Mouse (Mus musculus): Measurements from ENCODE around the gene Syt8. TPM values are rescaled to one million over a fixed set of nuclear protein-coding genes. Genes with fewer than 3 reads are reported as not detected.

The Syt8 gene
- polyA plus RNA-seq, 1 experiment from 2014 or later, result 0.66 TPM

GRCm38 (mm10) chr7:142470171-142470691 is 35.6 kb downstream of the Syt8 start:
- H3K36me3 ChIP-seq, result no peaks in the 10 kb centered on the region
- H3K4me1 ChIP-seq, result peaks cover 58% of the 10 kb centered on the region
- ATAC-seq (ENCODE audit: insufficient number of reproducible peaks, insufficient read depth, low FRiP score, low TSS enrichment, low read depth), result no peak
- H3K4me3 ChIP-seq, result no peak overlapping the region
- no peak overlapping the region for H3K4me2 ChIP-seq
- WGBS, result 78% methylated on average over 7 of the region's 7 CpGs
- H3K9ac ChIP-seq, result no peak overlapping the region
- H3K9me3 ChIP-seq, result no peaks in the 10 kb centered on the region
- H3K27ac ChIP-seq, result peak overlapping the region; percentile 84
- H3K27me3 ChIP-seq, result no peaks in the 10 kb centered on the region

GRCm38 (mm10) chr7:142470808-142471413 is 36.3 kb downstream of the Syt8 start:
- H3K27me3 ChIP-seq, result no peaks in the 10 kb centered on the region
- no peaks in the 10 kb centered on the region for H3K9me3 ChIP-seq
- peak overlapping the region; percentile 84 for H3K27ac ChIP-seq
- no peaks in the 10 kb centered on the region for H3K36me3 ChIP-seq
- H3K4me1 ChIP-seq, result peaks cover 58% of the 10 kb centered on the region
- peak; percentile 72; the same call in 1 of the 2 replicates for ATAC-seq (ENCODE audit: insufficient number of reproducible peaks, insufficient read depth, low FRiP score, low TSS enrichment, low read depth)
- no peak overlapping the region; the same call in 1 of the 2 replicates for H3K4me2 ChIP-seq
- H3K9ac ChIP-seq, result peak overlapping the region; percentile 61; the same call in 1 of the 2 replicates
- 23% methylated on average over 4 of the region's 4 CpGs for WGBS
- no peak overlapping the region for H3K4me3 ChIP-seq

GRCm38 (mm10) chr7:142471414-142471861 is 36.8 kb downstream of the Syt8 start:
- no peaks in the 10 kb centered on the region for H3K36me3 ChIP-seq
- peak overlapping the region; percentile 61 for H3K9ac ChIP-seq
- H3K4me1 ChIP-seq, result peaks cover 58% of the 10 kb centered on the region
- no peak for ATAC-seq (ENCODE audit: insufficient number of reproducible peaks, insufficient read depth, low FRiP score, low TSS enrichment, low read depth)
- no peak overlapping the region for H3K4me3 ChIP-seq
- no peaks in the 10 kb centered on the region for H3K9me3 ChIP-seq
- H3K4me2 ChIP-seq, result peak overlapping the region; percentile 31
- no peaks in the 10 kb centered on the region for H3K27me3 ChIP-seq
- peak overlapping the region; percentile 84 for H3K27ac ChIP-seq
- WGBS, result 39% methylated on average over 6 of the region's 6 CpGs

DNA sequence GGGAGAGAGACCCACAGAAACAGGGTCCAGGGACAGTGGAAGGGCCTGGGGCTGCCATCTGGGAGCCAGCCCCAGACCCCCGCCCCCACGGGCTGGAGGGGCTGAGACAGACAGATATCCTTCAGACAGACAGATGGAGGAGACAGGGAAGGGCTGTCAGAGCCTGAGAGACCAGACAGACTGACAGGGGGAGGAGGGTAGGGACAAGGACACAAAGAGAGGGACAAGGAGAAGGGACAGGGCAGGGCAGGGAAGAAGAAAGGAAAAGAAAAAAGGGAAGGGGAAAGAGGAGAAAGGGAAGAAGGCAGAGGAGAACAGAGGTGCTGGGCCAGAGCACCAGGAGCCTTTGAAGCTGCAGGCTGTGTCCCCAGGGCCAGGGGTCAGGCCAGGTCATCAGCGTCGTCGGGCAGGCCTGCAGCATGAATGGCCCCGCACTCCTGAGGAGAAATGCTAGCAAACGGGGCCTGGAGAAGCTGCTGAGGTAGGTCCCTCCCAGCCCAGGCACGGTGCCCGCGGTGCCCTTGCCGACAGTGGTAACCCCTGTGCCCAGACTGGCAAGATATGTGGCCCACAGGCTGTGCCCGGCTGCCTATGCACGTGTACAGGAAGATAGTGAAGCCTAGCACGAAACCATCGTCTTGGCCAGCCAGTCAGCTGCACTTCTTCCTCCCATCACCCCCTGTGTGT is 37.4 kb downstream of the Syt8 start:
- Histone ChIP-seq H3K9ac (peak overlapping the region; percentile 61), H3K27me3 (no peaks in the 10 kb centered on the region), H3K4me3 (no peak overlapping the region), H3K36me3 (no peaks in the 10 kb centered on the region; the same call in 1 of the 2 replicates), H3K27ac (peak overlapping the region; percentile 84), H3K4me1 (peaks cover 58% of the 10 kb centered on the region), H3K4me2 (peak overlapping the region; percentile 31), H3K9me3 (no peaks in the 10 kb centered on the region)
- ATAC-seq (ENCODE audit: insufficient number of reproducible peaks, insufficient read depth, low FRiP score, low TSS enrichment, low read depth), result no peak
- 42% methylated on average over 15 of the region's 15 CpGs for WGBS

DNA sequence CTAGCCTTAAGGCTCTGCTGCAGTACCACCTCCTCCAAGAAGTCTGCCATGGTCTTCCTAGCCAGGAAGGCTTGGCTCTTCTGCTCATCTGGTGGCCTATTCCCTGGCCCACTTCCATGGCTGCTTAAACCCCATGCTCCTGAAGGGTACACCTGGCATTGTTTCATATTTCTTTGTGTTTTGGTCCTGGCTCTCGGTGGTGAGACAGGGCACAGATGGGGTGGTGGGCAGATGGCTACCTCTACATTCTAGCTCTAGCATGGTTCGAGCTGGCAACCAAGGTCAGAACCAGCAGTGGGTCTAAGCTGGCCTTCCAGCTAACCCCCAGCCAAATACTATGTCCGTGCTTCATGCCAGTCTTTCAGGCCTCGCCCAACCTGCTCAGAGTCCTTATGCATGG is 38.3 kb downstream of the Syt8 start:
- peaks cover 58% of the 10 kb centered on the region for H3K4me1 ChIP-seq
- no peaks in the 10 kb centered on the region; the same call in 1 of the 2 replicates for H3K36me3 ChIP-seq
- peak overlapping the region; percentile 31; the same call in 1 of the 2 replicates for H3K4me2 ChIP-seq
- no peak for ATAC-seq (ENCODE audit: insufficient number of reproducible peaks, insufficient read depth, low FRiP score, low TSS enrichment, low read depth)
- H3K4me3 ChIP-seq, result no peak overlapping the region
- H3K9me3 ChIP-seq, result no peaks in the 10 kb centered on the region
- no peaks in the 10 kb centered on the region for H3K27me3 ChIP-seq
- WGBS, result 96% methylated on average over 4 of the region's 4 CpGs
- H3K9ac ChIP-seq, result 0 out of 2 replicates have a peak overlapping the region, but pooled peaks have one; percentile 6
- peak overlapping the region; percentile 84; the same call in 1 of the 2 replicates for H3K27ac ChIP-seq

DNA sequence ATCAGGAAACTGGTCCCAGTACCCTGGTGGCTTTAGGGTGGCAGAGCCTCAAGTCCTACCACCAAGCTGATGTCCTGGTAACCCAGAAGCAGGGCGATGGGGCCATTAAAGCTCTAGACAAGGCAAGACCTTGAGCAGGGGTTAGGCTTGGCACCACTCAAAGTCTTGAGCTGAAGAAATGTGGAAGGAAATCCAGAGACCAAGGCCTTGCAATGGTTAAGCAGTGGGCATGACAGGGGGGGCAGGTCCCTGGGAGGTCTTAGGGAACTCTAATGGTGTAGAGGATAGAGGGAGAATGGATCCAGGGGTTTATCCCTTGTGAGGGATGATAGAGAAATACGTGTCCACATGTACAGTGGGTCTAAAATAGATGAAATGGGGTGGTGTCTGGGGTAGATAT is 38.8 kb downstream of the Syt8 start:
- Histone ChIP-seq H3K9ac (no peak overlapping the region), H3K9me3 (no peaks in the 10 kb centered on the region), H3K27ac (peak overlapping the region; percentile 28; the same call in 1 of the 2 replicates), H3K36me3 (no peaks in the 10 kb centered on the region; the same call in 1 of the 2 replicates), H3K4me3 (no peak overlapping the region), H3K27me3 (no peaks in the 10 kb centered on the region), H3K4me1 (peaks cover 58% of the 10 kb centered on the region), H3K4me2 (peak overlapping the region; percentile 31; the same call in 1 of the 2 replicates)
- WGBS, result 81% methylated on average over 2 of the region's 2 CpGs
- no peak for ATAC-seq (ENCODE audit: insufficient number of reproducible peaks, insufficient read depth, low FRiP score, low TSS enrichment, low read depth)

DNA sequence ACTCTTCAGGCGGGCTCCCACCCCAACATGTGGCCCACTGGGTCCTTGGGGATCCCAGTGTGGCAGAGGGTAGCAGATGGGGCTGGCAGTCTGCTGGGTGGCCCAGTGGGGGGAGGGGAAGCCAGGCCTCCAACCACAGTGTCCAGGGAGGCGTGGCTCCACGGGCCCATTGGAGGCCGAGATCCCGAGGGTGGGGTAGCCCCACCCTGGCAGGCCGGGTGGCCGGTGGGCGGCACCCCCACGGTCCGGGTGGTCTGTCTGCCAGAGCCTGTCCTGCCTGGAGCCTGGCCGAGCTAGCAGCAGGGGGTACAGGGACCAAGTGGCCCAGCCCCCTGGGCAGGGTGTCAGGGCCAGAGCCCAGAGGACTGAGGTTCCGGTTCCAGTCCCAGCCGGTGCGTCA is 40.1 kb downstream of the Syt8 start:
- Histone ChIP-seq H3K9me3 (no peaks in the 10 kb centered on the region), H3K27ac (no peak overlapping the region), H3K4me3 (no peak overlapping the region)

DNA sequence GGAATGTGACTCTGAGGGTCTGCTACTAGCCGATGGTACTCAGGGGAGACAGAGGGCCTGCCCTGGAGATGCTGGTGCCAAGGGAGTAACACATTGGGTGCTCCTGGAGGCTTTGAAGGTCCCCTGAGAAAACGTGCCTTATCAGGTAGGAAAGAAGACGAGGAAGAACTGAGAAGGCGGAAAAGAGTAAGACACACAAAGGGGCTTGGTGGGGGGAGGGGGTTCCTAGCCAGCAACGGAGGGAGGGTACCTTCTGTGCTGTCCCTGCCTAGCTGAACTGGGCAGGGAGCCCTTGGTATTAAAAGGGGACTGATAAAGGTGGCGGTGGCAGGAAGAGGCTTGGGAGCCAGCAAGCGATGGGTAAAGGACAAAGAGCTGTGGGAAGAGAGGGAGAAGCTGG is 41.0 kb downstream of the Syt8 start:
- Histone ChIP-seq H3K27ac (peak overlapping the region; percentile 40; the same call in 1 of the 2 replicates), H3K4me2 (no peak overlapping the region), H3K4me3 (no peak overlapping the region), H3K9ac (no peak overlapping the region), H3K27me3 (no peaks in the 10 kb centered on the region), H3K4me1 (peaks cover 52% of the 10 kb centered on the region), H3K36me3 (no peaks in the 10 kb centered on the region; the same call in 1 of the 2 replicates), H3K9me3 (no peaks in the 10 kb centered on the region)
- ATAC-seq (ENCODE audit: insufficient number of reproducible peaks, insufficient read depth, low FRiP score, low TSS enrichment, low read depth), result no peak
- WGBS, result 68% methylated on average over 7 of the region's 7 CpGs

More for the DNA sequence above, 40.1 kb downstream of the Syt8 start:
- H3K4me2 ChIP-seq, result no peak overlapping the region
- peak overlapping the region; percentile 11; the same call in 1 of the 2 replicates for H3K9ac ChIP-seq
- H3K4me1 ChIP-seq, result peaks cover 53% of the 10 kb centered on the region
- no peaks in the 10 kb centered on the region for H3K27me3 ChIP-seq
- H3K36me3 ChIP-seq, result no peaks in the 10 kb centered on the region; the same call in 1 of the 2 replicates
- 89% methylated on average over 14 of the region's 14 CpGs for WGBS
- no peak for ATAC-seq (ENCODE audit: insufficient number of reproducible peaks, insufficient read depth, low FRiP score, low TSS enrichment, low read depth)

DNA sequence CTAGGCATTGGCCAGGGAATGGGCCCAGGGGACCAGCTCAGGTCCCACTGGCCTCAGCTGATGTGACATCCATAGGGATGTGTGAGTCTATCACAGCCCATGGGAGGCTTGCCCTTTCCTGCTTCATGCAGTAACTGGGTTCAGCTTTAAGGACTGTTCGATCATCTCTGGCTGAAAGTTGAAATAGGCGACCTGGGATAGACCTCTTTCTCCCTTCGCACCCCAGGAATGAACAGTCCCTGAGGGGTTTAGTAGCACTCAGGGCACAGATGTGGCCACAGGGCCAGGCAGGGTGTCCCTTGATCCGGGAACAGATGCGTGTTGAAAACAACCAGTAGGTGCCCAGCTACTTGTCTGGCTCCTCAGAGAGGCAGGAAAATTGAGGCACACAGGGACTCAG is 41.6 kb downstream of the Syt8 start:
- H3K4me2 ChIP-seq, result no peak overlapping the region
- peaks cover 52% of the 10 kb centered on the region for H3K4me1 ChIP-seq
- WGBS, result 79% methylated on average over 5 of the region's 5 CpGs
- no peak for ATAC-seq (ENCODE audit: insufficient number of reproducible peaks, insufficient read depth, low FRiP score, low TSS enrichment, low read depth)
- H3K9ac ChIP-seq, result no peak overlapping the region
- no peaks in the 10 kb centered on the region; the same call in 1 of the 2 replicates for H3K36me3 ChIP-seq
- no peaks in the 10 kb centered on the region for H3K27me3 ChIP-seq
- H3K4me3 ChIP-seq, result no peak overlapping the region
- H3K9me3 ChIP-seq, result no peaks in the 10 kb centered on the region
- H3K27ac ChIP-seq, result peak overlapping the region; percentile 40; the same call in 1 of the 2 replicates

DNA sequence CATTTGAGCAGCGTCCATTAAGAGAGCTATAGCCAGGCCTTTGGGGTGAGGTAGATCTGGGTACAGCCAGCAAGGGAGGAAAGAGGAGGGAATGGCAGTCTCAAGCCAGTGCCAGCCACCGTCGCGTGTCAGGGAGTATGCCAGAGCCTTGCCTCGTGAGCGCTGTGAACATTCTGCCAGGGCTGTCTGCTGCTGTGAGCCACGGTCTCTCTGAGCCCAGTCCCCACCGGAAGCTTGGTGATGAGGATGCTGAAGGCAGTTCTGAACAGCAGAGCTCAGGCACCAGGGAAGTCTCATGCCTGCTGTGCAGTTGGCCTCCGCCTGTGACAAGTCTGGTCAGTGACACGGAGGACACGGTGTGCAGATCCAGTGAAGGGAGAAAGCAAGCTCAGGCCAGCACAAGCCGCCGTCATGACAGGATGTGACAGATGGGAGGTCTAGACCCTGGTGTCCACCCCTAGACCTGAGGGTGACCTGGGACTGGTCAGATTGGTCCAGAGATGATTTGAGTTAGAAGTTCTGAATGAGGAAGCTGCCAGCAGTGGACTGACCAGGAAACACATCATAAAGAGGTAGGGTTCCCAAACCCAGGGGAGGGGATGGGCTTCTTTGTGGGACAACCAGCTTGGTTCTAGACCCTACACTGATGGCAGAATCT is 42.3 kb downstream of the Syt8 start:
- no peak overlapping the region for H3K9ac ChIP-seq
- H3K4me3 ChIP-seq, result no peak overlapping the region
- no peak overlapping the region for H3K4me2 ChIP-seq
- no peaks in the 10 kb centered on the region; the same call in 1 of the 2 replicates for H3K36me3 ChIP-seq
- 89% methylated on average over 13 of the region's 13 CpGs for WGBS
- H3K27ac ChIP-seq, result peak overlapping the region; percentile 40; the same call in 1 of the 2 replicates
- no peak for ATAC-seq (ENCODE audit: insufficient number of reproducible peaks, insufficient read depth, low FRiP score, low TSS enrichment, low read depth)
- no peaks in the 10 kb centered on the region for H3K9me3 ChIP-seq
- H3K27me3 ChIP-seq, result no peaks in the 10 kb centered on the region
- peaks cover 52% of the 10 kb centered on the region for H3K4me1 ChIP-seq

DNA sequence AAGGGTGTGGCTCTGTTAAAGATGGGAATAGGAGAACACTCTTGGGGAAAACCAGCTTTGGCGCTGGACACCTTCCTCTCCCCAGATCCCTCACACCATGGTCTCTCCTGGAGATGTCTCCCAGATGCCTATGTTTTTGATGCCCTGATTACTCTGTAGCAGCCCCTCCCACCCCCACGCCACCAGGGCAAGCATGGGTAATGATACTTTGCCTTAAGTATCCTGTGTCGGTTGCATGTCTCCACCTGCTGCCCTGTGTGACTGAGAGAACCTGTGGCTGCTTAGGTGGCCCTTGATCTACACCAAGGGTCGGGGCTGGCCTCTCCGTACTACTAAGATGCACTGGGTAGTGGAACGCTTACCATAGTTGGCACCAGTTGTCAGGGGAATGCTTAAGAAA is 43.4 kb downstream of the Syt8 start:
- Histone ChIP-seq H3K9me3 (no peaks in the 10 kb centered on the region), H3K4me2 (no peak overlapping the region), H3K4me3 (no peak overlapping the region), H3K36me3 (no peaks in the 10 kb centered on the region; the same call in 1 of the 2 replicates), H3K9ac (no peak overlapping the region), H3K4me1 (peaks cover 52% of the 10 kb centered on the region), H3K27ac (peak overlapping the region; percentile 22; the same call in 1 of the 2 replicates), H3K27me3 (no peaks in the 10 kb centered on the region)
- 80% methylated on average over 6 of the region's 6 CpGs for WGBS
- ATAC-seq (ENCODE audit: insufficient number of reproducible peaks, insufficient read depth, low FRiP score, low TSS enrichment, low read depth), result no peak

Measured in embryonic facial prominence, embryonic 13.5 days (tissue).